ENCODE assay signal across 8 mouse cellular contexts in the genomic region with DNA sequence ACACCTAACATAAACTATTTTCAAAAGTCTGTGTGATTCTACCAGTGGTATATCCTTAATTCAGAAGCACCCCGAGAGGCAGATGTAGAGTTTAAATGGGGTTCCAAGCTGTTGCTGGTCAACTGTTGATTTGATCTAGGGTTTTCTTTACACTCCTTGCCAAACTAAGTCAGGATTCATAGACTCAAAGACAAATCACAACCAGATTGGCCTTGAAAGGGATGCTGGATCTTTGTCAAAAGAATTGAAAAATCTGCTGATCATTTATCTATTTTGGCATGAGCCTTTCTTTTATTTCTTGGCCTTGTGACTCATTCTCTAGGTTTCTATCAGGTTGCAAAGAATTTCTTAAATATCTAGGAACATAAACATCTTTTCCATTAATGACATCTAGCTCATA. TPM values are rescaled to one million over a fixed set of nuclear protein-coding genes. Genes with fewer than 3 reads are reported as not detected.
DNase-seq lines count a peak whose midpoint lies in the region; ATAC-seq and TF ChIP-seq lines count a peak whose summit lies in the region.

No protein-coding gene starts in this region.

- no peak for TF ChIP-seq CTCF in kidney, adult 2 months (conservative IDR thresholded peaks at IDR 0.05; ENCODE audit: insufficient read depth, insufficient read length, low read depth, low read length)

- H3K9me3 ChIP-seq in hindbrain, embryonic 11.5 days (ENCODE audit: control insufficient read depth, low read length): no peaks in the 10 kb centered on the region
- H3K9me3 ChIP-seq in midbrain, embryonic 11.5 days (ENCODE audit: control insufficient read depth, low read length): no peaks in the 10 kb centered on the region

- peak overlapping the region; percentile 52; the same call in 1 of the 2 replicates for H3K27ac ChIP-seq in kidney, adult 2 months (ENCODE audit: insufficient read depth, low read depth, low read length)
- H3K27ac ChIP-seq in hindbrain, embryonic 11.5 days (ENCODE audit: low read depth, low read length): no peak overlapping the region
- H3K27ac ChIP-seq in midbrain, embryonic 11.5 days (ENCODE audit: low read depth, low read length): no peak overlapping the region

- peak overlapping the region; percentile 100; the same call in 1 of the 2 replicates for H3K4me3 ChIP-seq in kidney, adult 2 months (ENCODE audit: insufficient read depth, low read depth, low read length)
- H3K4me3 ChIP-seq in hindbrain, embryonic 11.5 days (ENCODE audit: low read depth, low read length): peak overlapping the region; percentile 66; the same call in 1 of the 2 replicates
- peak overlapping the region; percentile 68; the same call in 1 of the 2 replicates for H3K4me3 ChIP-seq in midbrain, embryonic 11.5 days (ENCODE audit: low read depth, low read length)

- TF ChIP-seq POLR2A in kidney, adult 2 months (IDR thresholded peaks at IDR 0.05; ENCODE audit: low read depth, low read length): no peak

- H3K27me3 ChIP-seq in kidney, adult 2 months (replicated peaks; ENCODE audit: control insufficient read depth, insufficient read depth, low read length): no peaks in the 10 kb centered on the region
- H3K27me3 ChIP-seq in hindbrain, embryonic 11.5 days (ENCODE audit: control insufficient read depth, insufficient read depth, low read length): no peaks in the 10 kb centered on the region
- H3K27me3 ChIP-seq in midbrain, embryonic 11.5 days (ENCODE audit: control insufficient read depth, insufficient read depth, low read length): no peaks in the 10 kb centered on the region

- 17% methylated on average over 1 of the region's 1 CpGs for WGBS in kidney, adult 2 months
- WGBS in hindbrain, embryonic 11.5 days: 45% methylated on average over 1 of the region's 1 CpGs
- 45% methylated on average over 1 of the region's 1 CpGs for WGBS in midbrain, embryonic 11.5 days

- H3K4me2 ChIP-seq in hindbrain, embryonic 11.5 days (replicated peaks; ENCODE audit: low read depth, low read length): peak overlapping the region; percentile 75; the same call in 1 of the 2 replicates
- H3K4me2 ChIP-seq in midbrain, embryonic 11.5 days: peak overlapping the region; percentile 71; the same call in 1 of the 2 replicates

- DNase-seq in kidney, adult 2 months: no peak
- no peak for DNase-seq in kidney, postnatal 14 days
- peak; percentile 72 for DNase-seq in NIH3T3 (ENCODE audit: low read depth)
- no peak for DNase-seq in hindbrain, embryonic 11.5 days (ENCODE audit: low spot score)
- DNase-seq in midbrain, embryonic 11.5 days (ENCODE audit: low spot score, missing footprints): peak; percentile 92
- no peak for DNase-seq in right cerebral cortex, postnatal 36 days (ENCODE audit: low spot score in 2 of 2)
- no peak for DNase-seq in kidney, adult 8-10 months

- no peak for ATAC-seq in hindbrain, embryonic 11.5 days (ENCODE audit: low FRiP score)
- ATAC-seq in midbrain, embryonic 11.5 days (ENCODE audit: low FRiP score): no peak
- no peak for ATAC-seq in monocyte, adult 5-6 weeks (replicated peaks; ENCODE audit: insufficient number of reproducible peaks, low FRiP score, low TSS enrichment, poor library complexity, severe bottlenecking)

- no peaks in the 10 kb centered on the region for H3K36me3 ChIP-seq in kidney, adult 2 months (ENCODE audit: control insufficient read depth, insufficient read depth, low read length)
- H3K36me3 ChIP-seq in hindbrain, embryonic 11.5 days (ENCODE audit: control insufficient read depth, insufficient read depth, low read length): no peaks in the 10 kb centered on the region
- H3K36me3 ChIP-seq in midbrain, embryonic 11.5 days (ENCODE audit: control insufficient read depth, insufficient read depth, low read length): no peaks in the 10 kb centered on the region

- no peak overlapping the region for H3K9ac ChIP-seq in hindbrain, embryonic 11.5 days (ENCODE audit: low read depth, low read length)
- no peak overlapping the region for H3K9ac ChIP-seq in midbrain, embryonic 11.5 days (ENCODE audit: low read length)

- peaks cover 10% of the 10 kb centered on the region for H3K4me1 ChIP-seq in kidney, adult 2 months (ENCODE audit: control insufficient read depth, insufficient read depth, low read length)
- H3K4me1 ChIP-seq in hindbrain, embryonic 11.5 days (replicated peaks; ENCODE audit: control insufficient read depth, insufficient read depth, low read length): 0 out of 2 replicates have a peak, but pooled peaks cover 2% of the 10 kb centered on the region
- peaks cover 6% of the 10 kb centered on the region; the same call in 1 of the 2 replicates for H3K4me1 ChIP-seq in midbrain, embryonic 11.5 days (ENCODE audit: control insufficient read depth, insufficient read depth, low read length)

RNA-seq across cellular contexts. Expression of gene Ppp2r5a, which starts 7.9 kb away (rescaled TPM):
- polyA plus RNA-seq in kidney, adult 2 months (2012; rRNA removed): 69.6 and 73.2 TPM in 2 replicates
- polyA plus RNA-seq in hindbrain, embryonic 11.5 days (2014; fragmentation: Nextera tagmentation; extraction: Ambion mirVana): 13.1 and 16.6 TPM in 2 replicates
- 14.8 and 19.2 TPM in 2 replicates for polyA plus RNA-seq in midbrain, embryonic 11.5 days (2014; fragmentation: Nextera tagmentation; extraction: Ambion mirVana)
- total RNA-seq in monocyte, adult 5-6 weeks (2017): 479 to 620 TPM (median 501 TPM) in 3 replicates

Comparison
In these comparisons a context has a peak if more than half of its experiments do, and no peak if none do; other contexts are left out.
1. DNase-seq: peak in NIH3T3 (single experiment) and midbrain, embryonic 11.5 days (single experiment); none in kidney, adult 2 months (single experiment), kidney, postnatal 14 days (single experiment), hindbrain, embryonic 11.5 days (single experiment), right cerebral cortex, postnatal 36 days (0 of 2) and kidney, adult 8-10 months (0 of 2).
2. Peak in every context shown above with its lines, with median percentiles within 50 percentile points of each other: H3K4me3 ChIP-seq.